Mouse (Mus musculus) cerebellum, adult (tissue): ENCODE results near the gene Cst9.

Experiments used
- ATAC-seq: cut with Nextera tagmentation; 2 replicates; pipeline ENCODE4 v1.9.2; 2017; ENCODE audit warnings: mild to moderate bottlenecking, moderate library complexity, mixed read lengths; ENCODE audit not compliant: insufficient number of reproducible peaks, low FRiP score, low TSS enrichment

The Cst9 gene

DNA sequence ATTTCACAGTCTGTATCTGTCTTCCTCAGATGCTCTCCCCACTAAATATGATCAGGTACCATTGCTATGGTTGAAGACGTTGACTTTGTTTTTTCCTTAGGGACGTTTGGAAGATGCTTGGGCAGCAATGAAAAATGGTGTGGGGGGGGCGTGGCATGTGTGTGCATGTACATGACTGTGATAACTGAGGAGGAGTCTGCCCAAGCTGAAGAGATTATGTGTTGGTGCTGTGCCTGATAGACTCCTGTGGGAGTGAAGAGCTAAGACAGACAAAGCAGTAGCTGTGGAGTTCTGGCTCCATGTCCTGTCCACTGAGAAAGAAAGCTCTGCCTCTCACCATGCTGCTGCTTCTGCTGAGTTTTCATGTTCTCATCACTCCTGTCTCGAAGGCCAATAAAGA lies at the start of gene Cst9:
Cst9 (plus strand) TSS at position 236 of the 400 bp plus-strand sequence.
- no peak for ATAC-seq

DNA sequence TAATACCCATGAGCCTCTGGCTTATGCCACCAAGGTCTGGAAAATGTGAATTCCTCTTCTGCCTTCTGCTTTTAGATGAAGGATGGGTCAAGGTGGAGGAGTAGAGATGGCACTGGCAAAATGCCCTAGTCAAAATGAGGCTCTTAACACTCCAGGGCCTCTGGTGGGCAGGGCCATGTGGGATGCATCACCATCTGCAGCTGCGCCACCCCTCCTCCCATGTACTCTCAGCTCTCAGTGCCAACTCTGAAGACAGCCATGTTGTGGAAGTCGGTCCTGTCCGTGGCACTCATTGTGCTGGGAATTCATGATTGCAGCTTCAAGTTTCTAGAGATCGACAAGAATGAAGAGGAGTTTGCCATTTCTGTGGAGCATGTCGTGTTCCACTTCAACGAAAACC lies 45.8 kb upstream of the Cst9 start, which contains the start of gene Cst12:
Cst12 (plus strand) TSS at position 220 of the 400 bp plus-strand sequence.
- no peak for ATAC-seq

DNA sequence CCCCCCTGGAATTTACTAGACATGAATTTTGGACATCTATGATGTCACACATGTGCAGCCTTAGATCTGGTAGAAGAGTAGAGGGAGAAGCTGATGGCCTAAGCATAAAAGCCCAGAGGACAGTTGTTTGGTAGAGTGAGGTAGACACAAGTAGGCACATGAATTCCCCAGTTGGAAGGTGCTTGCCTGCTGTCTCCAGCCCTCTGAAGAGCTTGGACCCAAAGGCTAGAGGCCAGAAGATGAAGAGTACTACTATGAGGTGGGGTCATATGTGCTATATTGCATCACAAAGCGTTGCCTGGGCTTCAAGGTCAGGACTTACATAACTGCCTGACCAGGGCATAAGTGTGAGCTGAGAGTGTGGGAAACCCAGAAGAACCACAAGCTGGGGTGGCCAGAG lies 36.5 kb upstream of the Cst9 start, which contains the start of gene Cst8:
Cst8 (plus strand) TSS at position 301 of the 400 bp plus-strand sequence.
- no peak for ATAC-seq

DNA sequence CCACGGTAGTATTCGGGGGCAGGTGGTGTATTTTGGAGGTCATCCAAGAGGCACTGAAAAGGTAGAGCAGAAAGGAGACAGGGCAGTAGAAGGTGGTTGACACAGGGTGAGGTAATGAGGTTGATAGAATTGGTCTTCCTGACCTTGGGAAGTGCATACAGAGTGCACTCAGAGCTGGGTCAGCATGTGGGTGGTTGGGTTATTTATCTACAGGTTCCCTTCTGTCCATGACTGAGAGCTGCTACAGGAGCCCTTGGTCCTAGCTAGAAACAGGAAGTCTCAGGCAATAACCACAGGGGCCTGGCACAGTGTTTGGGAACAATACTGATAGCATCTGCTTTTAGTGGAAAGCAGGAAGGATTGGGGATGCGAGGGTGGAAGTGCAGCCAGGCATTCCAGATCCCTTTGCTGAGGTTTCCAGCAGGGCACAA lies 33.4 kb upstream of the Cst9 start:
- peak; percentile 93 for ATAC-seq

DNA sequence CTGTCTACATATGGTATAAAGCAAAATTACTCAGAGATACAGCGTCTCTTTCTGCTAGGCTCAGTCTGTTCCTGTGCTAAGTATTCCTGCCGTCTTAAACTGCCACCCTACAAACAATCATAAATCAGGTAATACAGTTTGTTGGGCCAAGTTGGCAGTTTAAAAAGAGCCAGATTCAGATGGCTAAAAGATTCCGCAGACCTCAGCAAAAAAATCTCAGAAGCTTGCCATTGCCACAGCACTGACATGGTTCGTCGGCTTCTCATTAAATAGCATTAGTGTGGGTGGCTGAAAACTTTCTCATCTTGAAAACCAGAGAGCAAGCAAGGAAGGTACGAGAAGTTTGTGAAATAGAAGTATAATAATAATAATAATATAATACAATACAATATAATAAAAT lies 28.3 kb upstream of the Cst9 start:
- no peak for ATAC-seq

DNA sequence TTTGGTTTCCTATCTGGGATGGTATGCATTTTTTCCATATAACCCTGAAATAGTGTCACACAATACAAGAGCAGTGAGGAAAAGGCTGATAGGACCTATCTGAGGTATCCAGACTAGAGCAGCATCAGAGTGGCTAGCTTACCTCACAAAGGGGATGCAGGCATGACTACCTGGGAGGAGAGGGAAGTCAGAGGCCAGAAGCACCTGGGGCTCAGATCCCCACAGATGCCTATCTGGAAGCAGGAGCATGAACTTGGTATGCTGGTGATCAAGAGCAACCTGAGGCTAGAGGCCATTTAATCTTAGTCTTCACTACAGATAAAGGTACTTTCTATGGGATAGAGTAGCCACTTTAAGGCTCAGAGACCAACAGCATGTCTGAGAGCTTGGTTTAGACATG lies 15.0 kb upstream of the Cst9 start, which contains the start of gene Cst13:
Cst13 (plus strand) TSS at position 173 of the 400 bp plus-strand sequence.
- no peak for ATAC-seq

DNA sequence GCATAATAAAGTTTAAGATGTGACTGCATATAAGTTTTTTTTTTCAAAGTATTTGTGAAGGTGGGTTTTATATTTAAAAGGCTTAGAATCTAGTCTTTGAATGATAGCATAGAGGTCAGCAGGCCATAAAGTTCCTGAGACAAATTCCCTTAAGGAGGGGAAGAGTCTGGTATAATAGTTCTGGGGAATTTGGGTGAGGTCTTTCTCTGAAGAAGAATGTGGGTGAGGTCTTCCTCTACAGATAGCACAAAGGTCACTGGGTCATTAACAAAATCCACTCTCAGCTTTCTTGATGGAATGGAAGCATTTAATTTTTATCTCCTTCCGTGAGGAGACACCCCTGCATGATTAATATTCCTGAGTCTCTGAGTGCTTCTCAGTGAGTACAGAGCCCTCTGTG lies 9.0 kb upstream of the Cst9 start:
- no peak for ATAC-seq

DNA sequence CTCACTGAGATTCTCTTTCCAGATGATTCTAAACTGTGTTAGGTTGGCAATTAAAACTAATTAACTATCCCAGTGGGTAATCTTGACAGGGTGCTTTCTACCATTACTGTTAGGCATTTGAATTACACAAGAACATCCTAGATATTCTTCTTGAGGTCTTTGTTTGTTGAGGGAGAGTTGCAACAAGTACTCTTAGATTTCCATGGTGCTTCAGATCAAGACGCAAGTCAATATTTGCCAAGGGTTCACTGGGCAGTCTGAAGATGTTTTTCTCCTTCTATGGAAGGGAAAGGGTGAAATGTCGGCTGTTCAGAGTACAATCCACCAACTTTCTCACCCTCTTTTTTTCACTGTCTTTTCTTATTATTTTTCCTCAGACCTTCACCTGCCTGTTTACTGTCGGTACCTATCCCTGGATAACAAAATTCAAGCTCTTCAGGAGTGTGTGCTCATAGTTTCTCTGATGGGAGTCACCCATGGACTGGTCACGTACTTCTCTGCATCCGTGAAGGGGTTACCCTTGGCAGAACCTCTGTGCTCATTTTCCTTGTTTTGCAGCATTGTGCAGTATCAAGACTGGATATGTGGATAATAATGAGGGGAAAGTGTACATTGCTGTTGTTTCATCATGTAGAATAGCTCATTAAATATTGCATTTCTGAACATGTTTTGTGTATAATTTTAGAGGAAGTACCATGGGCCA lies 3.3 kb downstream of the Cst9 start:
- no peak for ATAC-seq

DNA sequence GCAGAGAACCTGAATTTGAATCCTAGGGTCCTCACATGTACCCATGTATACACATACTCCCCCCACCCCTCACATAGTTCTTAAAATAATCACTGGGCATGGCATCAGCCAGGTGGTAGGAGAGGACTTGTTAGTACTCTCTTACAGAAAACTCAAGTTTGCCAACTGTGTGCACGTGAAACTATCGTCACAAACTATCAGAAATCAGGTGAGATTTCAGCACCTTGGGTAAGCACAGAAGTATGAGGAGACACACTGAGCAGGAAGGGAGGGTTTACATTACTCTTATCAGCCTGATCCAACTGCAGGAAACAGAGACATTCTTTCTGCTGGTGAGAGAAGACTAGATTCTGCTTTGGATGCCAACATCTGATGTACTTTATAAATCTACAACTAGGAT lies 4.3 kb downstream of the Cst9 start:
- ATAC-seq = no peak

DNA sequence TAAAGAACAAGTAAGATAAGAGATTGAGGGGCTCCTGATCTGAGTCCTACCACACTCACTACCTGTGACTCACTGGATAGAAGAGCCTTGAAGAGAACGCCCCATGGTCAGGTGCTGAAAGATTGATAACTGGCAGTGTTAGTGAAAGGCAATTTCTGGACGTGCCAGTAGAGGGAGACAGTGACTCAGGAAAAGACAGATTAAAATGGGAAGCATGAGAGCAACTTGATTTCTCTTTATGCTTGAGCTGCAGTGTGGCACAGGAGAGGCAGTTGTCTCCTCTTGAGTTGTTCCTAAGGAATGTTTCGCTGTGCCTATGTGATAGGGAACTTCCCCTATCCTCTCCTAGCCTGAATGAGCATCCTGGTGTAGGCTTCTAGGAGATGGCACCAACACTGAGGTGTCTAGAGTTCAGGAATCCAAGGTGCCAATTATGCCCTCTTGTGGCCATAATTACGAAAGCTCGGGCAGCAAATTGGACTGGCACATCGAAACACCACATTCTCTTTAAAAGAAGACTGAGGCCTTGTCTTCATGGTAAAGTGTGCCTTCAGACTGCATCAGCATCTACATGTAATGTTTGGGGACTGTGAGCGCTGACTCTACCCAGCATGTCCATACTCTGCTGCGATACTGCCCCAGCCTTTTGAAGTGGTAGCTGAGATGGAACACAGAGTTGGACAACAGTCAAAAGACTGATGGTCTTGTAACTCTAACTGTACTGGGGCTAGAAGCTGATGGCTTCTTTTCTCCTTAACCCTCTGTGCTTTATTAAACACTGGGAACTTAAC lies 16.4 kb downstream of the Cst9 start:
- ATAC-seq = peak; percentile 71

DNA sequence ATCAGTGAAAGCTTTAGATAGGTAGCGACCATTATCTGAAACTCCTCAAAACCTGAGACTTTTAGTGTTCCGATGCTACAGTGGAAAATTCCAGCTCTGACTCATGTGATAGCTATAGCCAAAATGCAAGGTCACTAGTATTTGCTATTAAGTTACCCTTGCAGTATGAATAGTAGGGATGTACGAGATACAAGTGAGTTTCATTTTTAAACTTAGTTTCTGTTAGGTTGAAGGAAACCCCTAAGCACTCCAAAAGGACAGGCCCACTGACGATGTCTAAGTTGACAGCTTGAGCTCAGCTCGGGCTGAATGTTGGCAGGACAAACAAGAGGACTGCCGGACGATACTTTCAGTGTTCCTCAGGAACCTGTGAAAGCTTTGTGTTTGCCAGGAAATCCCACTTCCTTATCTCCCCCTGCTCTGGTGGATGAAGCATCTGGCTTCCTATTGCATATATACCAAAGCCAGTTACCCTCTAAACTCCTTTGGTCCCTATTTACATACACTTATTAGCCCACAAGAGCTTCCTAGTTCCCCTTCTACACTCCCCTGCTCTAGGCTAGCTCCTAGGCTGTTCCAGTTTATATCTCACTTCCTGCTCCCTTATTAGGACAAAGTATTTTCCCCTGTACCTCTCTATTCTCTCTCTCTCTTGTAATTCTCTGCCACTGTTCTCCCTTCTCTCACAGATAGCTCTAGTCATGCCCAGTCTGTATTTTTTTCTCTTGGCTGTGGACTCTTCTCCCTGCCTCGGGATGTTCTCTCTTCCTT lies 21.9 kb downstream of the Cst9 start:
- no peak for ATAC-seq

DNA sequence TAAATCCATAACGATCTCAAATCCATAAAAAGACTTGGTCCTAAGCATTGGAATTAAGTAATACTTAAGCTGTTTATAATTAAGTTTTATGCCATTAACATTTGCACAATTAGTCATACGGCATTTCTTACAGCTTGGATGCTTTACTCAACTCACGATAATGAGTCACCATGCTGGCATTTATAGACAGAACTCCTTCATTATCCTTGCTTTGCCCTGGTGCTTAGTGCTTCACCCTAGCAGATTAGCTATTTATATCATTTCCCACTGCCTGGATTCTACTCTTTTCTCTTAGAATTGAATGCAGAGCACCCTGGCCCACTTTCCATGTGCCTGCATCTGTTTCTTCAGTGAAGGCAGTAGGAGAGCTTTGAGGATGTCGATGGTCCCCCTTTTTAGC lies 22.6 kb downstream of the Cst9 start:
- no peak for ATAC-seq

DNA sequence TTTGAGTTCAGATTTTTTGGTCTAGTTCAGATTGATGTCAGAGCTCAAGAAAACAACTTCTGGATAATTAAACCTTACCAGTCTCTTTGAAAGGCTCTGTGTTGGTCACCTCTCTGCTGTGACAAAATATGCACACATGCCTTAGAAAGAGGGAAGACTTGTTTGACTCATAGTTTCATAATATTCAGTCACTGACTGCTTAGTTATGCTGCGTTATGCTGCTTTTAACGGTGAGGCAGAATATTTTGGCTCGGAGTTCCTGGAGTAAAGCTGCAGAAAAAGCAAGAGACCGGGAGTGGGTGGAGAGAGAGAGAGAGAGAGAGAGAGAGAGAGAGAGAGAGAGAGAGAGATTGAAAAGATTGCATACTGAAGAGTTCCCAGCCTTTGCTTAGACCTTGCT lies 26.0 kb downstream of the Cst9 start:
- no peak for ATAC-seq

DNA sequence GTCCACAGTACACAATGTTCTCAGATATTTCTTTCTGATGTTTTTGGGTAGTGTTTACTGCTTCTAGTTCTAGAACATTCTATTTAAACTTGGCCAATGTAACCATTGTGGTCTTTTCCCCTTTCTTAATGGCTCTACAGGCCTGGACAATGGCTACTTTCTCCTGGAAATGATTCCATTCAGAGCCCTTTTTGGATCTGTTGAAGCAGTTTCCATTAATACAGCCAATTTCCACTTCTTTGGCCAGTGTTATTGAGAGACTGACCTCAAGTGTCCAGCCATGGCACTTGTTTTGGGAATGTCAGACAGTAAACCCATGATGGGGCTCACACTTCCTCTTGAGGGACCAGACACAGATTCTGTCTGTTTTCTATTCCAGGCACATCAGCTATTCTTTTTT lies 26.7 kb downstream of the Cst9 start:
- ATAC-seq = no peak

DNA sequence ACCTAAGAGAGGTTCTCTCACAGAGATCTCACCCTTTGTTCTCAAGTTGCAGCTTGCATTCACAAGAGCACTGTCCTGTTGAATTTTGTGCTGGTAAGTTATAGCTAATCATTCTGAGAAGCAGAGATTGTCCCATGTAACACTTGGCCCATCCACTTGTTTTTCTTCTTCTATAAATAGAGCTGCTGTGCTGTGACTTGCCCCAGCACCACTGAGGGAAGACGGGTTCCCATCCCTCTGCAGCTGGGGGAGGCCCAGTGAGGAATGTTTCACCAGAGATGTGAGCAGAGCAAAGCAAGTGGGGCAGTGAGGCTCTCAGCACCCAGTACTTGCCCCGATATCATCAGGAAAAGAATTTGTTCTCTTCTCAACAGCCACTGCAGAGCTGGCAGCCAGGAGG lies 30.0 kb downstream of the Cst9 start, which contains the start of gene 9230104L09Rik:
9230104L09Rik (minus strand) TSS at position 73 of the 400 bp plus-strand sequence.
- ATAC-seq = no peak

DNA sequence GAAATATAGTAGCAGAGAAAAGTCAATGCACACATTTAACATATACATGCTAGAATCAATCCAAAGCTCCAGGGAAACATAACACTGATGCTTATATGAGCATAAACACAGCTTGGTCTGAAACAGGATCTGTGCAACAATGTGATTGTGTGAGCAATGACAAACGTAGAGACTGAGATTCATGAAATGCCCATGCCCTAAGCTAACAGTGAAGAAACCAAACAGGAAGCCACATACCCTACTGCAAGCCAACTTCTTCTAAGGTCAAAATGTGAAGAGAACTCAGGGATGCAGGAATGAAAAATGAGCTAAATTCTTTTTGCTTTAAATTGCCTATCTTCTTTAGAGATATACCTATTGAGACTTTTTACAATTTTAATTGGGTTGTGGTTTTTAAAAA lies 34.0 kb downstream of the Cst9 start:
- ATAC-seq = no peak

DNA sequence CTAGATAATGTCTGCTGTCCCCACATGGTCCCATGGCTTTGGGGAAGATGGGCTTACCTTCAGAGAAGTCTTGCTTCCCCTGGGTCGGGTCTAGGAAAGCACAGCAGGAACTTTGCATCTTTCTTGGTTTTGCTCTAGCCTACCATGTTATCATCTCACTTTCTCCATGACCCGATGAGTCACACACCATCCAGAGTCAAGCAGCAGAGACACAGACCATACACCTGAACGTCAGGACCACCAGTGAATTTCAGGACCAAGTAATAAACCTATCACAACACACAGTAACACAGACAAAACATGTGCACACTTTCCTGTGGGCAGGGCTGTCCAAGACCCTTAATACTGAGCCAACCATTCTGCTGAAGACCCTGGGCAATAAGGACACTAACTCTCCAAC lies 35.6 kb downstream of the Cst9 start:
- no peak for ATAC-seq

DNA sequence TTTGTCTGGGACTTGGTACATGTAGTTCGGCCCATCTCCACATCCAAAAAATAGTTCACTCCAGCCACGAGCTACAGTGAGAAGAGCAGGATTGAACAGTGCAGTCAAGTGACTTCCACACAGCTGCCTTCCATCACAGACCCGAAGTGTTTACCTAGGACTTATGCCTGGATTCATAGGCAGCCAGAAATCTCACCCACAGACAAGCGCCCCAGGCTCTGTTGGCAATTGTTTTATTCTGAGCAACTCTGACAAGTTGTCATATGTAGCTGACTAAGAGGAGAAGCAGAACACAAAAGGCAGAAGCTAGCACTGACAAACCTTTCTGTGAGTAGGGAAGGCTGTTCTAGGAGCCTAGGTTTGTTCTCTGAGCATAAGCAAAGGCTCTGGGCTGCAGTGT lies 37.9 kb downstream of the Cst9 start:
- ATAC-seq = no peak

DNA sequence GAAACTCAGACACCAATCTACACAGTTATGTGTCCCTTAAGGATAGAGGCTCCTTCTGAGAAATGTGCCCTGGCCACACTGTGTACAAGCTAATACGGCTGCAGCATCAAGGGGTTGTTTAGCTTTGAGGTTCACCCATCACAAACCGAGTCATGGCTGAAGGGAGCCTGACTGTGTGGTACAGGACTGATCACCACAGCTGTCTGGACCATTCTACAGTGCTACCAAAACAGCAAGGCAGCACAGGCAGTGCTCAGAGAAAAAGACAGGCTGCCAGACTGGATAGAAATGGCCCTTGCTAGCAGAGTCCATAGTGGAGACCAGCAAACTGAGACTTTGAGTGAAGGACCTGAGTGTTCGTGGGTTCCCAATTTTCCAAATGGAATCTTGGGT lies 39.3 kb downstream of the Cst9 start:
- ATAC-seq = no peak

DNA sequence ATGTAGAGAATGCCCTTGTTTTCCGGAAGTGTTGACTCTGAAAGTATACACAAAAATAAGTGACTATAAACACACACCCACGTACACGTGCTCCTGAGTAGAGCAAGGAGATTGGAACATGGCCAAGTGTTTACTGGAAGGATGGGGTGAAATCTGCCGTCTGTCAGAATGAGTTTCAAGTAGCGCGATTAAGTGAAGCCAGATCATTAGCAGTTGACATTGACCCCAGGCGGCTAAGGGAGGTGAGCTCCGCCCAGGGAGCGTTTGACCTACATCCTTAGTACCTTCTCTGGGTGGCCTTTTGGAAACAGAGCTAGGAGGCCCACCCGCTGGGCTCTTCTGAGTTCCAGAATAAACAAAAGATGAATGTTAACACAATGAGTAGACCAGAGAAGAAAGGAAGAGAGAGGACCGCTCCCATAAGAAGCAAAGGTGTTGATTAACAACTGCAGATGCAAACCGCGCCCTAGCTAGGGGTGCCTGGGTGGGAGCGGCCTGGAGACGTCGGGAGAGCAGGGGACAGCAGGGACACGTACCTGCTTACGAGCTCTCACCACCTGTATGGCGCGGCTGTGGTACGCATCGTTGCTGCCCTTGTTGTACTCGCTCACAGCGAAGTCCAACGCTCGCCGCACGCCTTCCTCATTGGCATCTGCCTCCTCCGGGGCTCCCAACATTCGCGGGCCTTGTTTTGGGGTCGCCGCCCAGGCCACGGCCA lies 39.8 kb downstream of the Cst9 start:
- peak; percentile 32 for ATAC-seq
